Mouse (Mus musculus) heart, embryonic 13.5 days (tissue): ENCODE results near the gene Myt1l. TPM values are rescaled to one million over a fixed set of nuclear protein-coding genes. Genes with fewer than 3 reads are reported as not detected.
A peak's percentile ranks its signal among the peaks of the same experiment; 100 is the strongest.

Source experiments
- ATAC-seq: fragments of 200-750 bp; cut with Nextera tagmentation; 2 replicates; pipeline ENCODE4 v1.8.0; 2017; ENCODE audit warnings: moderate TSS enrichment; ENCODE audit not compliant: insufficient number of reproducible peaks, low FRiP score, low TSS enrichment; ENCODE audit errors: extremely low read depth
- H3K27ac ChIP-seq: fragments of 300-500 bp; sonication (generic); replicated peaks from 2 replicates; pipeline ENCODE4 v1.5.1; 2015; ENCODE audit warnings: moderate library complexity, mild to moderate bottlenecking, inconsistent platforms
- H3K27me3 ChIP-seq: fragments of 300-500 bp; sonication (generic); replicated peaks from 2 replicates; pipeline ENCODE4 v1.6.1; 2015; ENCODE audit warnings: mild to moderate bottlenecking, inconsistent platforms
- H3K36me3 ChIP-seq: fragments of 300-500 bp; sonication (generic); 2 replicates; pipeline ENCODE4 v1.6.1; 2015; ENCODE audit warnings: mild to moderate bottlenecking, inconsistent platforms
- H3K4me1 ChIP-seq: fragments of 300-500 bp; sonication (generic); 2 replicates; pipeline ENCODE4 v1.6.1; 2015; ENCODE audit warnings: inconsistent platforms
- H3K4me2 ChIP-seq: fragments of 300-500 bp; sonication (generic); 2 replicates; pipeline ENCODE4 v1.6.1; 2015; ENCODE audit warnings: inconsistent platforms, mild to moderate bottlenecking, moderate library complexity
- H3K4me3 ChIP-seq: fragments of 300-500 bp; sonication (generic); 2 replicates; pipeline ENCODE4 v1.5.1; 2015; ENCODE audit warnings: moderate library complexity, mild to moderate bottlenecking, inconsistent platforms
- H3K9ac ChIP-seq: fragments of 300-500 bp; sonication (generic); 2 replicates; pipeline ENCODE4 v1.6.1; 2015; ENCODE audit warnings: inconsistent platforms, mild to moderate bottlenecking, moderate library complexity
- H3K9me3 ChIP-seq: fragments of 300-500 bp; sonication (generic); 2 replicates; pipeline ENCODE4 v1.6.1; 2016; ENCODE audit warnings: inconsistent platforms
- WGBS: fragments of 180-500 bp; shearing (Covaris S2); methylation state at CpG from one replicate; pipeline ENCODE4 v1.1.7; 2015; ENCODE audit warnings: mixed read lengths; 5-methylcytosine and 5-hydroxymethylcytosine counted together
- polyA plus RNA-seq: library from polyadenylated mRNA; unstranded; fragments of >200 nt; fragmentation: Nextera tagmentation; extraction: Ambion mirVana; gene quantifications from 2 replicates; pipeline ENCODE4 v1.2.1, GENCODE M21; 2015

The Myt1l gene
- polyA plus RNA-seq, 1 experiment from 2014 or later = 0.25 TPM

DNA sequence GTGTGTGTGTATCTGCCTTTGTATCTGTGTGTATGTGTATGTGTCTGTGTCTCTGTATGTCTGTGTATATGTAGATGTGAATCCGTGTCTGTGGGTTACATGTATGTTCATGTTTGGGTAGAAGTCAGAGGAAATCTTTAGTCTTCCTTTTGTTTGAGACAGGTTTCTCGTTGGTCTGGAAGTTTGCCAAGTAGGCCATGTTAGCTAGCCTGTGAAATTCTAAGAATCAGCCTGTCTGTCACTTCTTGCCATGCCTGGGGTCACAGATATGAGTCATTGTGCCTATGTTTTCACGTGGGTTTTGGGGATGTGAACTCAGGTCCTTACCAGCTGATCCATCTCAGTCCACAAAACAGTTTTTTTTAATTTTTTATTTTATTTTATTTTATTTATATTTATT lies 128.9 kb downstream of the Myt1l start:
- ATAC-seq = no peak
- Histone ChIP-seq H3K4me1 (peaks cover 8% of the 10 kb centered on the region), H3K4me3 (no peak overlapping the region), H3K27ac (no peak overlapping the region), H3K4me2 (no peak overlapping the region), H3K36me3 (no peaks in the 10 kb centered on the region), H3K9me3 (no peaks in the 10 kb centered on the region), H3K9ac (no peak overlapping the region), H3K27me3 (no peaks in the 10 kb centered on the region; the same call in 1 of the 2 replicates)
- 36% methylated on average over 3 of the region's 3 CpGs for WGBS

DNA sequence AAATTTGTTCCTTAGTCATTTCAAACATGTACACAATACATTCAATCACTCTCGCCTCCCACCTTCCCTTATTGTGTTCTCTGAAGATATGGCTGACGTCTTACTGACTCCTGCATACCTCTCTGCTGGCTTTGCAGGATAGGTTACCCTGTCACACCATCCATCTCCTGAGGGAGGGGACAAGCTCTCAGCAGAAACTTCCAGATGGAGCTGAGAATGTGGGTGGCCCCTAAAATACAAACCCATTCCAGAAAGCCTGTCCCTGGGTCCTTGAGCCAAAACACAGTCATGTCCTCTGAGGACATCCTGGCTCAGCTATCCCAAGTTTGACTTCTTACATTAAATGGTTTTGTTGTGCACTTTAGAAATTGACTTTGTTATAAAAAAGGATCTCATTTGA lies 129.7 kb downstream of the Myt1l start:
- H3K36me3 ChIP-seq = no peaks in the 10 kb centered on the region
- no peak for ATAC-seq
- no peak overlapping the region for H3K9ac ChIP-seq
- 60% methylated on average over 2 of the region's 2 CpGs for WGBS
- no peak overlapping the region for H3K27ac ChIP-seq
- H3K9me3 ChIP-seq = no peaks in the 10 kb centered on the region
- no peak overlapping the region for H3K4me3 ChIP-seq
- peaks cover under 1% of the 10 kb centered on the region; the same call in 1 of the 2 replicates for H3K27me3 ChIP-seq
- H3K4me1 ChIP-seq = peaks cover 8% of the 10 kb centered on the region
- H3K4me2 ChIP-seq = no peak overlapping the region

DNA sequence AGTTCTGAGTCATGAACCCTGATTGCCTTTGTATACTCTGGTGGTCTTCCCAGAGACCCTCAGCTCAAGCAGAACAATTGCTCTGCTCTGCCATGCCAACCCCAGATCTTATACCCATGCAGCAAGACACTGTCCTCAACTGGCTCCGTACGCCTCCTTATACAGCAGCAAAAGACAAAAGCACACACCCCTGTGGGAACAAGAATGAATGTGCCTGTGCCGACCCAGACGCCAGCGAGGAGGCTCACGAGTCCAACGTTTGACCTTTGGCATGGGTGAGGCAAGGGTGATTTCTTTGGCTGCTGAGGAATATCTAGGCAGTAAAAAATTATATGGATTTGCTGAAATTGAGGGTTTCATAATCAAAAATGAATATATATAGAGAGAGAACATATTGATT lies 143.8 kb downstream of the Myt1l start:
- ATAC-seq = no peak
- 85% methylated on average over 7 of the region's 7 CpGs for WGBS

DNA sequence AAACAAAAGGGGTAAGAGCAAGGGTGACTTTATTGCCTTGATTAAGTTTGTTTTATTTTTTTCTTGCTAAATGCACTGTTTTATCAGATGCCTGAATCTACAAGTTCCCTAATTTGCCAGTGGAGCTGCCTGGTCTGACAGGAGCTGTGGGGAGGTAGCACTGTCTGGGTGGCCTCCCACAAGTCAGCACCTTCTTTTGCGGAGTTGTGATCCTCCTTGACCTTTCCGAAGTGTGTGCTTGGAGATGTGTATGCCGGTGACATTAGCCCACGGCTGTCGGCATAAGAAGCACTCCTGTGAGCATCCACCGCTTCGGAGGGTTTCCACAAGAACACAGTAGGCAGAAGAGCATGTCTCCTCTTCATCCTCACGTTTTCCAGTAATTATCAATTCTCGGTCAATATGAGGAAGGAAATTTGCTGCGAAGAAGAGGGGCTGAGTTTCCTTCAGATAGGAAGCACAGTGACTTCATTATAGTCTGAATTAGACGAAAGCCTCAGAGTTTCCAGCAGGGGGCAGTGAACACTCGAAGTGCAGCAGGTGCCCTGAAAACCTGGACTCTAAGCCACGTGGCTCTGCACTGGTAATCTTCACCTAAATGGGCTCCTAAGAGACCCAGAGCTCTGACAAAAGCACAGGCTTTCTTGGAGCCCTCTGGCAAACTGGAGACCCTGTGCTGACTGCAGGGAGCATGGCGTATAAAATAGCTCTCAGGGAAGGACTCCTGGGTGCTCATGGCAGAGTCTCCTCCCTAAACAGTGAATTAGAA lies 147.6 kb downstream of the Myt1l start:
- Histone ChIP-seq H3K27me3 (peaks cover 19% of the 10 kb centered on the region), H3K4me1 (0 out of 2 replicates have a peak, but pooled peaks cover 3% of the 10 kb centered on the region), H3K9me3 (no peaks in the 10 kb centered on the region), H3K27ac (no peak overlapping the region), H3K36me3 (no peaks in the 10 kb centered on the region), H3K9ac (no peak overlapping the region), H3K4me2 (peak overlapping the region; percentile 49), H3K4me3 (no peak overlapping the region)
- ATAC-seq = no peak
- 33% methylated on average over 14 of the region's 14 CpGs for WGBS

More for the DNA sequence above, 143.8 kb downstream of the Myt1l start:
- H3K27ac ChIP-seq = no peak overlapping the region
- H3K4me2 ChIP-seq = no peak overlapping the region
- H3K27me3 ChIP-seq = peaks cover 5% of the 10 kb centered on the region
- H3K9ac ChIP-seq = no peak overlapping the region
- no peaks in the 10 kb centered on the region for H3K36me3 ChIP-seq
- no peak overlapping the region for H3K4me3 ChIP-seq
- H3K9me3 ChIP-seq = no peaks in the 10 kb centered on the region
- H3K4me1 ChIP-seq = 0 out of 2 replicates have a peak, but pooled peaks cover 3% of the 10 kb centered on the region

DNA sequence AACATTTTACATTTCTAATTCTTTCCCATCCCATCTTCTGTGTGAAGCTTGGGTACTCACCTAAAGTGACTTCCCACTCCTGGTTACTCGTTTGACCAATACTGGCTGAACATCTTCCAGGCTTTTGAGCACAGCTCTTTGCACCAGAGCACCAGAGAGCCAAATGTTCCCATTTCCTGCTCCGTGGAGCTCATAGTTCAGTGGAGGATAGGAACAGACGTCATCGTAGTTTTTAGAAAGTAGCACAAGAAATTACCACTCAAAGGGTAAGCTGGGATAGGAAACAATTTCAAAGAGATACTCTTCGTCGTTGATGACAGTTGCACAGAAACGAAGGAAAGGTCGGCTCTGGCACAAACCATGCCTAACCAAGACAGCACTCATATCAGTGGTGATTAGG lies 154.2 kb downstream of the Myt1l start:
- Histone ChIP-seq H3K4me3 (no peak overlapping the region), H3K4me1 (peaks cover 9% of the 10 kb centered on the region), H3K9me3 (no peaks in the 10 kb centered on the region), H3K27me3 (peaks cover 11% of the 10 kb centered on the region), H3K27ac (no peak overlapping the region), H3K36me3 (no peaks in the 10 kb centered on the region), H3K9ac (no peak overlapping the region), H3K4me2 (no peak overlapping the region)
- no peak for ATAC-seq
- WGBS = 47% methylated on average over 8 of the region's 8 CpGs

DNA sequence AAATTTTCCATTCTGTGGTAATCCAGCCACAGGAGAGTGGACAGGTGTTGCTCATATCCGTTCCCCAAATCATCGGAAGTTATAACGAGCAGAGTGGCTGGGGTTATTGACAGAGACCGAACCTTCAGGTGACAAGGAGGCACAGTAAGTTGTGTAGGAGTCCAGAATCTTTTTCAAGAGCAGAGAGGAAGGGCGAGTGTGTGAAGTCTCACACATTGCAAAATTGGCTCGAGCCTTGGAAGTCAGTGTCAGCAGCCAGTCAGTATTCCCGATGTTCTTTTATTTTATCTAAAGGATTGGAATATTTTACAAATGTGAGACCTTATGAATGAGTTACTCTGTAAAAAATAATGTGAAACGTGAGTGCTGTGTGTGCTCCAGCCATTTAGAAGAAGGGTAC lies 154.8 kb downstream of the Myt1l start:
- WGBS = 70% methylated on average over 8 of the region's 8 CpGs
- Histone ChIP-seq H3K36me3 (no peaks in the 10 kb centered on the region), H3K9me3 (no peaks in the 10 kb centered on the region), H3K4me2 (no peak overlapping the region), H3K27ac (no peak overlapping the region), H3K9ac (no peak overlapping the region), H3K4me1 (peaks cover 9% of the 10 kb centered on the region), H3K4me3 (no peak overlapping the region), H3K27me3 (peaks cover 6% of the 10 kb centered on the region)
- ATAC-seq = no peak

DNA sequence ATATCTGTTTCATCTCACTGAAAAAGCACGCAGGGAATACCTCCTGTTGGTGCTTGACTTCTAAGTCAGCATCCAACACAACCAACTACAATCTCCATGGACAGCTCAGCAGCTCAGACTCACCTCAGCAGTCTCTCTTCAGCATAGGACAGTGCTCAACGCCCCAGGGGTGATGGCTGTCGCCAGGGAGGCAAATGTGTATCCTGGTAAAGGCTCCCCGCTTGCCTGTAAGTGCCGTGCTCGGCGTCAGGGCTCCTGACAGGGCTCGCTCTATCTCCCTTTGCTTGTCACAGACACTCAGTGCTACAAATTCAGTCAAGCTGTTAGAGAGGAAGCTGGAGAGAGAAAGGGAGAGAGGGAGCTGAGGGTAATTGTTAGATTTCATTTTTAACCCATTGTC lies 158.1 kb downstream of the Myt1l start:
- Histone ChIP-seq H3K9me3 (no peaks in the 10 kb centered on the region), H3K4me1 (peaks cover 9% of the 10 kb centered on the region), H3K4me2 (no peak overlapping the region), H3K9ac (no peak overlapping the region), H3K36me3 (no peaks in the 10 kb centered on the region), H3K4me3 (no peak overlapping the region), H3K27ac (no peak overlapping the region), H3K27me3 (no peaks in the 10 kb centered on the region; the same call in 1 of the 2 replicates)
- no peak for ATAC-seq
- 19% methylated on average over 8 of the region's 8 CpGs for WGBS

DNA sequence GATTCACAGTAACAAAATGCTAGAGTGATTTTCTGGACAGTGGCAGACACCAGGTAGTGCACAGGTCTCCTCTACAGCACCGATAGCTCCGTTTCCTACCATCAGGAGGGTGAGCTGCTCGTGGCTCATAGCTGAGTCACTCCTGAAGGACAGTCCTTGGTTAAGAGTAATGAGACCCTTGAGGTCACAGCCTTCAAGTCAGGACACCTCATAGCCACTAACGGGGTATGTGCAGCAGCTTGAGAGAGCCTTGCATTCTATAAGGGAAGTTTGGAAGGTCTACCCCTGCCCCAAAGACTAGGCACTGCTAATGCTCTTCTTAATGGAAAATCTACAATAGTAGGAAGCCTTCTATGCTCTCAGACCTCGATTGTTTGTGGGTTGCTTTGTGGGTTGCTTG lies 163.4 kb downstream of the Myt1l start:
- no peak overlapping the region for H3K27ac ChIP-seq
- no peak for ATAC-seq
- no peaks in the 10 kb centered on the region; the same call in 1 of the 2 replicates for H3K27me3 ChIP-seq
- H3K9ac ChIP-seq = no peak overlapping the region
- WGBS = 80% methylated on average over 5 of the region's 5 CpGs
- H3K9me3 ChIP-seq = no peaks in the 10 kb centered on the region
- no peaks in the 10 kb centered on the region for H3K36me3 ChIP-seq
- H3K4me1 ChIP-seq = peaks cover 26% of the 10 kb centered on the region
- H3K4me2 ChIP-seq = no peak overlapping the region
- H3K4me3 ChIP-seq = no peak overlapping the region

DNA sequence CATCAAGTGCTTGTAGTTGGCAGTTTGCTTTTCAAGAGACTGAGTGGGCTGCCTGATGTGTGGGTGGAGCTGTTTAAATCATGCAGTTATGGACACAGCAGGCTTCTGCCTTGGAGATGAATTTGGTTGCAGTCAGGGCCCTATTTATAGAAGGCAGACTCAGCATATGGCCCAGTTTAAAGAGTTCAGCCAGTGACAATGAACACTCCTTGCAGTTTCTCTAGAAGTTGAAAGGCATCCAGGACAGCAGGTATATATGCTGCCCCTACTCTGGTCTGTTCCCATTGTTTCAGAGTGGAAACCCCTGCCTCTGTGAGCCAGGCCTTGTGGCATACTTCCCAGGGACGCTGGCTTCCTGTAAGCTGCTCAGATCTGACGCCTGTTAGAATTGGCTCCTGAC lies 167.0 kb downstream of the Myt1l start:
- Histone ChIP-seq H3K4me3 (no peak overlapping the region), H3K27me3 (no peaks in the 10 kb centered on the region; the same call in 1 of the 2 replicates), H3K4me1 (peaks cover 51% of the 10 kb centered on the region), H3K4me2 (no peak overlapping the region), H3K9me3 (no peaks in the 10 kb centered on the region), H3K27ac (peak overlapping the region; percentile 68), H3K36me3 (no peaks in the 10 kb centered on the region), H3K9ac (no peak overlapping the region)
- 26% methylated on average over 2 of the region's 2 CpGs for WGBS
- ATAC-seq = no peak

DNA sequence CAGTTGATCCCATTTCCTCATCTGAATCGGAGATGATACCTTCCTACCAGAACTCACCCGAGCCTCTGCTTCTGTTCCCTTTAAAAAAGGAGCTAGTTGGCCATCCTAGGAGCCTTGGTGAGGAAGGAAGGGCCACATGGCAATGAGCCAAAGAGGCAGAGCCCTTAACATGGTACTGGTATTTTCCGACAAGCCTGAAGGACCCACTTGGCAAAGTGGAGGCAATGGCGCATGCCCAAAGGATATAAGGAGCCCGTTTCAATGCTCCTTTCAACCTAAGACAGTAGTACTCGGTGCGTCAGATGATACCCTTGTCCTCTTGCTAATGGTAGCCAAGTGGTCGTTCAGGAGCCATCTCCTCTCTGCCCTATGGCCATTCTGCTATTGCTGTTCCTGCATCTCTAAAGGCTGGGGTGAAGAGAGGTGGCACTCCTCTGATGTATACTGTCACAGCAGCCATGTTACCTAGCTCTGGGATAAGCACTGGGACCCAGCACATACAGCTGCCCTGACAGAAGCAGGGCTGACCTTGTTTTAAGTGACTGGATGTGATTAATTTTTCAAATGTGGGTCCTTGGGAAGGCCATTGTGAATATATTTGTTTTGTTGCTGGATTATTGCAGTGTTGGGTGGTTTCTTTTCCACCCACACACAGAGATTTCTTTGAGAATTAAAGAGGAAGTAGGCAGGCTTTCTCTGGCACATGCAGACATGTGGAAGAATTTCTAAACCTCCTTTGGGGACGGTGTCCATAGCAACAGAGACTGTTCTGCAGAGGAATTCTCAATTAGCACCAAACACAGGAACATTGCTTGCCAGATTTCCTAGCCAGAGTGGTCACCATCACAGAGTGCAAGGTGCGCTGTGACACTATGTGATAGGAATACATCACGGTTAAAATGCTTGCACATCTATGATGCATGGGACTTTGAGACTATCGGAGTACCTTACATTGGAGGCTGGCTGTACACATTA lies 169.6 kb downstream of the Myt1l start:
- no peak overlapping the region for H3K4me3 ChIP-seq
- H3K4me2 ChIP-seq = no peak overlapping the region
- peaks cover 63% of the 10 kb centered on the region for H3K4me1 ChIP-seq
- ATAC-seq = no peak
- WGBS = 74% methylated on average over 12 of the region's 12 CpGs
- no peaks in the 10 kb centered on the region for H3K36me3 ChIP-seq
- no peaks in the 10 kb centered on the region for H3K9me3 ChIP-seq
- no peak overlapping the region for H3K27ac ChIP-seq
- H3K9ac ChIP-seq = no peak overlapping the region
- H3K27me3 ChIP-seq = no peaks in the 10 kb centered on the region

DNA sequence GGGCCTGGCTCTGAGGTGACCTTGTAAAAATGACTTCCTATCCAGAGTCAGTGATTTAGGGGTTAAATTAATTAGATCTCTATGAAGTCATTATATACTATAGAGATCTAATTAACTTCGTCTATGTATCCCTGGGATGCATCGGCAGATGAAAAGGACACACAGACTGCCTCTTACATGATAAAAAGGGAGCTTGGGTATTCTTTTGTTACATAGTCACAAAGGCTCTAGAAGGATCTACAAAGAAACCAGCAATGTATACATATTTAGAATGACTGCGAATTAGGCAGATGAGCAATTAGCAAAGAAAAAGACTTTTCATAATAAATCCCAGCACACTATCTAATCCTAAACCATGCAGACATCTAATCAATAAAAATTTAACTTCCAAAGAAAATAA lies 170.4 kb downstream of the Myt1l start:
- H3K4me2 ChIP-seq = no peak overlapping the region
- no peak overlapping the region for H3K4me3 ChIP-seq
- ATAC-seq = no peak
- no peak overlapping the region for H3K9ac ChIP-seq
- H3K27ac ChIP-seq = no peak overlapping the region
- no peaks in the 10 kb centered on the region for H3K27me3 ChIP-seq
- peaks cover 68% of the 10 kb centered on the region for H3K4me1 ChIP-seq
- no peaks in the 10 kb centered on the region for H3K9me3 ChIP-seq
- no peaks in the 10 kb centered on the region for H3K36me3 ChIP-seq
- WGBS = 77% methylated on average over 3 of the region's 3 CpGs
